Mouse (Mus musculus) liver, embryonic 14.5 days (tissue): Measurements from ENCODE around the gene Gramd1b. TPM values are rescaled to one million over a fixed set of nuclear protein-coding genes. Genes with fewer than 3 reads are reported as not detected.

Experiments
- ATAC-seq: fragments of 200-750 bp; cut with Nextera tagmentation; 2 replicates; pipeline ENCODE4 v1.8.0; 2017; ENCODE audit warnings: moderate number of reproducible peaks, mild to moderate bottlenecking, moderate library complexity; ENCODE audit not compliant: insufficient read depth
- DNase-seq, 3 experiments: peaks; one replicate each; pipeline ENCODE4 v3.0.0-alpha.2; 2012 to 2013; ENCODE audit warnings: low read depth in 3 of 3, low spot score in 3 of 3
- H3K27ac ChIP-seq: fragments of 300-500 bp; sonication (generic); 2 replicates; pipeline ENCODE4 v1.5.1; 2014; ENCODE audit warnings: moderate library complexity, mild to moderate bottlenecking, control low read depth, inconsistent platforms
- H3K27me3 ChIP-seq: fragments of 300-500 bp; sonication (generic); 2 replicates; pipeline ENCODE4 v1.6.1; 2014; ENCODE audit warnings: mild to moderate bottlenecking, low read length, moderate library complexity; ENCODE audit not compliant: control insufficient read depth, insufficient read depth
- H3K36me3 ChIP-seq: fragments of 300-500 bp; sonication (generic); replicated peaks from 2 replicates; pipeline ENCODE4 v1.6.1; 2014; ENCODE audit warnings: low read depth; ENCODE audit not compliant: control insufficient read depth, insufficient read depth
- H3K4me1 ChIP-seq, 2 experiments: fragments of 200-500 bp in 1 of 2; fragments of 300-500 bp in 1 of 2; sonication (generic) in 1 of 2; replicated peaks; 2 replicates each; pipeline ENCODE4 v1.6.1; 2012 to 2014; ENCODE audit warnings: antibody characterized with exemption in 1 of 2, inconsistent platforms in 1 of 2, low read length in 1 of 2; ENCODE audit not compliant: control insufficient read depth in 2 of 2, insufficient read depth in 2 of 2
- H3K4me2 ChIP-seq: fragments of 300-500 bp; sonication (generic); 2 replicates; pipeline ENCODE4 v1.6.1; 2014; ENCODE audit warnings: low read depth, mild to moderate bottlenecking, control low read depth, moderate library complexity
- H3K4me3 ChIP-seq, 2 experiments: fragments of 200-500 bp in 1 of 2; fragments of 300-500 bp in 1 of 2; sonication (generic) in 1 of 2; 2 replicates each; pipeline ENCODE4 v1.5.1; 2012 to 2014; ENCODE audit warnings: low read depth in 2 of 2, low read length in 2 of 2, mild to moderate bottlenecking in 2 of 2, control low read depth in 1 of 2, inconsistent platforms in 1 of 2, moderate library complexity in 1 of 2; ENCODE audit not compliant: insufficient read depth in 1 of 2
- H3K9ac ChIP-seq: fragments of 300-500 bp; sonication (generic); replicated peaks from 2 replicates; pipeline ENCODE4 v1.6.1; 2014; ENCODE audit warnings: mild to moderate bottlenecking, control low read depth, moderate library complexity
- H3K9me3 ChIP-seq: fragments of 300-500 bp; sonication (generic); 2 replicates; pipeline ENCODE4 v1.6.1; 2016; ENCODE audit warnings: low read length, mixed read lengths; ENCODE audit not compliant: control insufficient read depth
- CTCF ChIP-seq: IDR thresholded peaks from 2 replicates; pipeline ENCODE4 v1.5.1; 2016; ENCODE audit warnings: antibody characterized with exemption, low read depth, control low read depth
- EP300 ChIP-seq: IDR thresholded peaks from 2 replicates; pipeline ENCODE4 v1.6.1; 2016; ENCODE audit warnings: antibody characterized with exemption, low read depth
- WGBS: fragments of 180-500 bp; shearing (Covaris S2); extraction: QIAGEN DNeasy Blood & Tissue Kit; methylation state at CpG from one replicate; pipeline ENCODE4 v1.1.7; 2014; ENCODE audit not compliant: insufficient replicate concordance; 5-methylcytosine and 5-hydroxymethylcytosine counted together
- polyA plus RNA-seq, 2 experiments: library from polyadenylated mRNA; depleted of rRNA in 1 of 2; stranded (reverse) in 1 of 2; unstranded in 1 of 2; fragments of >200 nt; fragmentation: Nextera tagmentation in 1 of 2; extraction: Ambion mirVana in 1 of 2; gene quantifications; 2 replicates each; pipeline versions ENCODE4 v1.2.1 to v1.2.3; 2012 to 2014

Gramd1b gene
- polyA plus RNA-seq, 2 experiments = 0.71 to 1.0 TPM

DNA sequence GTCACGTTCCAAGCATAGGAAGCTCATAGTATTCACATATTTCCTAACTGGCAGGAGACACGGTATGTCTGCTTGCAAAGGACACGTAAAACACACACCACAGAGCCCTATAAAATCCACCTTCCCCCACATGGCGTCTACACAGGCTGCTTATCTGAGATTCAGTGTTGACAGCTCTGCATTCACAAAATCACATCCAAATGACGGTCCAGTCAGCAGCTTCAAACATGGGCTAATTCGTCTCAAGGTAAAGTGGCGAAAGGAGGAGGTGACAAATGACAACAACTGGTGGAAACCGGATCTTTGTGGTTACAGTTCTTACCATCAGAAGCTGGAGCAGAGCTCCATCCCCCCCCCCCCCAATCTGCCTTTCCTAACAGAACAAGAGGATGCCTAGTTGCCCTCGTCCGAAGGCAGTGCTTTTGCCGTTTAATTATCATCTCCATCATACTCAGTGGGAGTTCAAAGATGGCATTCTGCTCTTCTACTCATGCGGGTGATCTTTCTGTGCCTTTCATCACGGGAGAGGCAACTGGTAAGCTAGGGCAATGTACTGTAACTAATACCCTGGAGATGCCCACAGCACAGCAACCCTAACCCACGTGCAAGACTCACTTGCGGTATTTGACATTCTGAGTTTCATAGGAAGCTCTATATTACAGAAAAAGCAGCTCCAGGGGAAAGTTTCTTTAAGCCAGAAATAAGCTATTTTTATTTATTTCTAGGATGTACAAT, 61.6 kb downstream of the Gramd1b start:
- H3K4me2 ChIP-seq = no peak overlapping the region
- WGBS = 41% methylated on average over 15 of the region's 15 CpGs
- H3K27ac ChIP-seq = no peak overlapping the region
- H3K4me1 ChIP-seq = peaks cover 0 to 3% of the 10 kb centered on the region in 2 experiments; a peak in 2 of 4 replicates
- DNase-seq (no peak), ATAC-seq (no peak)
- no peaks in the 10 kb centered on the region for H3K27me3 ChIP-seq
- no peak overlapping the region for H3K9ac ChIP-seq
- no peak overlapping the region for H3K4me3 ChIP-seq
- H3K9me3 ChIP-seq = no peaks in the 10 kb centered on the region
- TF ChIP-seq EP300 (no peak), CTCF (no peak)
- no peaks in the 10 kb centered on the region for H3K36me3 ChIP-seq

DNA sequence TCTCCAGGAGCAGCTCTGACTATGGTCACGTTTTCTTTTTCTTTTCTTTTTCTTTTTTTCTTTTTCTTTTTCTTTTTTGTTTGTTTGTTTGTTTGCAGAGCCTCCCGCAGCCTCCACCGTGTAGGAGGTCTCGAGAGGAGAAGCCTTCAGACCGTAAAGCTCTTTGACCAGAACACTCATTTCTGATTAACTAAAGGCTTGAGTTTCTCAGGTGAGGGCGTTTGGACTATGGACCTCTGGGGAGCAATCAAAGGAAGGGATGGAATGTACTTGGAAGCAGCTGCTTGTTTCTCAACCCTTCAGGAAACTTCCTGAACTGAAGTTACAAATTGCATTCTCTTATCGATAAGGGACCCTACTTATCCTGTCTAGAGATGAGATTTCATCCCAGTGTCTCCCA, 64.4 kb downstream of the Gramd1b start:
- H3K4me2 ChIP-seq = no peak overlapping the region

DNA sequence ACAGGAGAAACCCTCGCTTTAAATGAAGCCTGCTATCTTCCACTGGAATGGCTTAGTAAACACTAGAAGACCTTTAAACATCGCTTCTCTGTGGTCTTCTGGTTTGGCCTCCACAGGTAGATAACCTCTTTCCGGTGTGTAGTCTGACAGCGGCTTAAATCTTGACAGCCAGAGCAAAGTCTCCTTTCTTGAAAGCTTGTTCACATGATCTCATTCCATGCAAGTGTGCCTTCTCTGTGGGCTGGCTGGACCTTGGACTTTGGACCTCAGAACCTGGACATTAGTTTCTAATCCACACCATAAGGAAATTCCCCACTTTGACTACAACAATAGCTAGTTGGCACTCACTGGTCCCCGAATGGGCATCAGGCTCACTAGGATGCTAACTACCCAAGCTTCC, 65.6 kb downstream of the Gramd1b start:
- H3K9me3 ChIP-seq = no peaks in the 10 kb centered on the region
- H3K27me3 ChIP-seq = no peaks in the 10 kb centered on the region
- H3K27ac ChIP-seq = no peak overlapping the region
- no peak for DNase-seq
- no peak overlapping the region for H3K4me2 ChIP-seq
- no peaks in the 10 kb centered on the region for H3K36me3 ChIP-seq
- no peak overlapping the region for H3K9ac ChIP-seq
- TF ChIP-seq EP300 = no peak
- no peak for TF ChIP-seq CTCF
- ATAC-seq = no peak
- 60% methylated on average over 5 of the region's 5 CpGs for whole genome bisulfite sequencing
- H3K4me3 ChIP-seq = no peak overlapping the region
- peaks cover 0 to 4% of the 10 kb centered on the region in 2 experiments; a peak in 2 of 4 replicates for H3K4me1 ChIP-seq

More for the DNA sequence above, 64.4 kb downstream of the Gramd1b start:
- H3K9me3 ChIP-seq = no peaks in the 10 kb centered on the region
- no peak overlapping the region for H3K4me3 ChIP-seq
- H3K27ac ChIP-seq = no peak overlapping the region
- ATAC-seq = no peak
- TF ChIP-seq CTCF (no peak), EP300 (no peak)
- WGBS = 44% methylated on average over 7 of the region's 7 CpGs
- H3K36me3 ChIP-seq = no peaks in the 10 kb centered on the region
- peaks cover 0 to 3% of the 10 kb centered on the region in 2 experiments; a peak in 2 of 4 replicates for H3K4me1 ChIP-seq
- DNase-seq = no peak
- no peak overlapping the region for H3K9ac ChIP-seq
- no peaks in the 10 kb centered on the region for H3K27me3 ChIP-seq

DNA sequence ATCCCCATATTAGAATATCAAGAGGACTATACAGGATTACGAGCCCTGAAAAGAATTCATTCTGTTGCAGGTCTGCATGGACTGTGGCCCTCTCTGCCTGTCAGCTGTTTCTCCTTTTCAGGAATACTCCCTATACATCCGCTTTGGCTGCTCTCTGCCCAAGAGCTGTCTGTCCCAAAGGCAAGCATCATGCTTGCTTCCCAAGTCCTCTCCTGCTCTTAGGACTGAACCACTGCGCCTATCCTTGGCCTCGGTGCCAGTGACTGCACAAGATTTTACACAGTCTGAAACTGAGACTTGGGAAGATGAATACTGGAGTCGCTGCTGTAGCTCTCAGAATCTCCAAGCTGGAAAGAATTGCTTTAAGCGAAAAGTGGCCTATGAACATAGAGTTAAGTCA, 68.8 kb downstream of the Gramd1b start:
- Histone ChIP-seq H3K27ac (no peak overlapping the region), H3K9me3 (no peaks in the 10 kb centered on the region), H3K36me3 (no peaks in the 10 kb centered on the region), H3K27me3 (no peaks in the 10 kb centered on the region), H3K4me1 (peaks cover 0 to 8% of the 10 kb centered on the region in 2 experiments; a peak in 2 of 4 replicates), H3K4me3 (no peak overlapping the region), H3K4me2 (no peak overlapping the region), H3K9ac (no peak overlapping the region)
- WGBS = 69% methylated on average over 6 of the region's 6 CpGs
- no peak for TF ChIP-seq EP300
- TF ChIP-seq CTCF = no peak
- no peak for ATAC-seq
- DNase-seq = no peak

DNA sequence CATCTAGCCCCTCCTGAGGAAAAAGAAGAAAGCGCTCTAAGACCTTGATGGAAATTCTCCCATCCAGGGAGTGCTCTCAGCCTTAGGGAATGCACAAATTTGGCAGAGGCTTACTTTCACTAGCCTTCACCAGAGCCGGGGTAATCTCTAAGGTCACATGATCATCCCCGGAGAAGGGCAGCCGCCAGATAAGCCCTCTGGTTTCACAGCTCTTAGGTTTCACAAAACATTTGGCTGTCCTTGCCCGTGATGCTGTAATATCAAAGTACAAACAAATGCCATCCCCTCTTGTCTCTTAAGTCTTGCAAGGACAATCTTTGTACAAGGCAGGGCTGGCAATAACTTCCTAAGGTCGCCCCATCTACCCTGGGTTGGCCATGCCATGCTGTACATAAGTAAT, 70.4 kb downstream of the Gramd1b start:
- Histone ChIP-seq H3K36me3 (no peaks in the 10 kb centered on the region), H3K4me3 (no peak overlapping the region), H3K9me3 (no peaks in the 10 kb centered on the region), H3K27ac (no peak overlapping the region), H3K4me1 (peaks cover 0 to 6% of the 10 kb centered on the region in 2 experiments; a peak in 3 of 4 replicates), H3K4me2 (no peak overlapping the region), H3K9ac (no peak overlapping the region), H3K27me3 (0 out of 2 replicates have a peak, but pooled peaks cover 2% of the 10 kb centered on the region)
- 11% methylated on average over 6 of the region's 6 CpGs for WGBS
- no peak for ATAC-seq
- no peak for DNase-seq
- TF ChIP-seq EP300 = no peak
- TF ChIP-seq CTCF = no peak
